Mouse (Mus musculus) cortical plate, adult 2 months (tissue): ENCODE results near the gene Sbf2.

ENCODE experiments used
- CTCF ChIP-seq: fragments of 200-500 bp; IDR thresholded peaks from 2 replicates; pipeline ENCODE4 v1.5.1; 2011; ENCODE audit warnings: mild to moderate bottlenecking, control low read depth, low read length; ENCODE audit not compliant: insufficient read depth; ENCODE audit errors: extremely low read depth
- POLR2A ChIP-seq: fragments of 200-500 bp; IDR thresholded peaks from 2 replicates; pipeline ENCODE4 v1.6.1; 2011; ENCODE audit warnings: mild to moderate bottlenecking, low read length, control low read depth; ENCODE audit not compliant: insufficient read depth; ENCODE audit errors: extremely low read depth

DNA sequence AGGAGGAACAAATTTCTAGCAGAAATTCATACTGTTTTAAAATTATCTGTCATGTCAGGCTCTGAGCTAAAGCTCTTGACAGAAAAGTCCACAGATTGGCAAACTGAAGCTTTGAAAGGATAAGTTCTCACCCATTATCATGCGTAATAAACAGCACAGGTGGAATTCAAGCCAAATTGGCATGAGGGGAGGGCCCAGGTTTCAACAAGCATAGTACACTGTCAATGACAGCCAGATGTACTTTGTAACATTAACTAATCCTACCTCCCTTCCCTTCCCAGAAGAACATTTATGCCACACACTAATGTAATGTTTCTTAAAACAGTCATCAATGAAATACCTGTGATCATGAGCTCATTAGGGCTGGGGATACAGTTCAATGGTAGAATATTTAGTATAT is 17.6 kb downstream of the Sbf2 start:
- no peak for TF ChIP-seq POLR2A
- TF ChIP-seq CTCF, result no peak
